Mouse (Mus musculus) heart, embryonic 15.5 days (tissue): ENCODE data around the gene Krt42. TPM values are rescaled to one million over a fixed set of nuclear protein-coding genes. Genes with fewer than 3 reads are reported as not detected.
A peak's percentile ranks its signal among the peaks of the same experiment; 100 is the strongest.
"Not testable (repeated sequence)": the region's sequence is repeated elsewhere in the genome, so short reads cannot be mapped to it uniquely, and the experiment has no call there.

ENCODE experiments used
- ATAC-seq: fragments of 200-750 bp; cut with Nextera tagmentation; replicated peaks from 2 replicates; pipeline ENCODE4 v1.8.0; 2017; ENCODE audit warnings: low read depth, moderate TSS enrichment; ENCODE audit not compliant: insufficient number of reproducible peaks, insufficient read depth, low FRiP score
- H3K27ac ChIP-seq: fragments of 300-500 bp; sonication (generic); 2 replicates; pipeline ENCODE4 v1.5.1; 2015; ENCODE audit warnings: mild to moderate bottlenecking, inconsistent platforms
- H3K27me3 ChIP-seq: fragments of 300-500 bp; sonication (generic); 2 replicates; pipeline ENCODE4 v1.6.1; 2015; ENCODE audit warnings: inconsistent platforms
- H3K36me3 ChIP-seq: fragments of 300-500 bp; sonication (generic); 2 replicates; pipeline ENCODE4 v1.6.1; 2015; ENCODE audit warnings: mild to moderate bottlenecking, inconsistent platforms
- H3K4me1 ChIP-seq: fragments of 300-500 bp; sonication (generic); replicated peaks from 2 replicates; pipeline ENCODE4 v1.6.1; 2015; ENCODE audit warnings: inconsistent platforms
- H3K4me2 ChIP-seq: fragments of 300-500 bp; sonication (generic); 2 replicates; pipeline ENCODE4 v1.6.1; 2015; ENCODE audit warnings: inconsistent platforms, mild to moderate bottlenecking, moderate library complexity
- H3K4me3 ChIP-seq: fragments of 300-500 bp; sonication (generic); 2 replicates; pipeline ENCODE4 v1.5.1; 2015; ENCODE audit warnings: mild to moderate bottlenecking, inconsistent platforms
- H3K9ac ChIP-seq: fragments of 300-500 bp; sonication (generic); 2 replicates; pipeline ENCODE4 v1.6.1; 2015; ENCODE audit warnings: mild to moderate bottlenecking, inconsistent platforms
- H3K9me3 ChIP-seq: fragments of 300-500 bp; sonication (generic); replicated peaks from 2 replicates; pipeline ENCODE4 v1.6.1; 2016; ENCODE audit warnings: inconsistent platforms
- WGBS: fragments of 180-500 bp; shearing (Covaris S2); methylation state at CpG from one replicate; pipeline ENCODE4 v1.1.7; 2015; ENCODE audit warnings: mixed read lengths; 5-methylcytosine and 5-hydroxymethylcytosine counted together
- polyA plus RNA-seq: library from polyadenylated mRNA; unstranded; fragments of >200 nt; fragmentation: Nextera tagmentation; extraction: Ambion mirVana; gene quantifications from 2 replicates; pipeline ENCODE4 v1.2.1, GENCODE M21; 2015

Krt42 gene
- polyA plus RNA-seq, result not detected in 2 replicates

DNA sequence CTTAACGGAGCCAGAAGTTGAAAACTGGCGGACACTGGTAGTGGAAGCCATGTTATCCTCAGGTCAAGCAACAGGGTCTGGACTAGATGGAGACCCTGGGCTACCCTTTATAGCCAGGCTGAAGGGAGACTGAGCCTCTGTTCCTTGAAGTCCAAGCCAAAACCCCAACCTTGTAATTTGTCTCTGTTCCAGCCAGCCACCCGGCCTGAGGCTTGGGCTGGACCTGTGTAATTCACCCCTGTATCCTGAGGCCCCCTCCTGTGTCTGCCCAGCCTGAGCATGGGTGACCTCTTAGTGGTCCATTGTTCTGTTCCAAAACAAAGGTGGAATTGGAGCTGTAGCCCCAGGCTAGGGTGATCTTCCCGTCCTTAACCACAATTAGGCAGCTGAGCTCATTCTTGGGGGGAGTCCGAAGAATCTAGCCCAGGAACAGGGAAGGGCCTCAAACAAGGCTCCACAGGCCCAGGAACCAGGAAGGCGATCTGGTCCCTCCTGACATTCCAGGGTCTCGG is at the start of gene Krt42:
Krt42 (minus strand) TSS at position 51 of the 512 bp plus-strand sequence.
- Histone ChIP-seq H3K4me2 (no peak within 1 kb of the TSS), H3K9ac (no peak within 1 kb of the TSS), H3K36me3 (no peaks in the 10 kb centered on the region), H3K4me1 (peaks cover 7% of the 10 kb centered on the region; the same call in 1 of the 2 replicates), H3K27ac (no peak within 1 kb of the TSS), H3K4me3 (no peak within 1 kb of the TSS), H3K27me3 (peaks cover 4% of the 10 kb centered on the region), H3K9me3 (no peaks in the 10 kb centered on the region)
- 80% methylated on average over 7 of the region's 7 CpGs for WGBS
- ATAC-seq, result no peak

DNA sequence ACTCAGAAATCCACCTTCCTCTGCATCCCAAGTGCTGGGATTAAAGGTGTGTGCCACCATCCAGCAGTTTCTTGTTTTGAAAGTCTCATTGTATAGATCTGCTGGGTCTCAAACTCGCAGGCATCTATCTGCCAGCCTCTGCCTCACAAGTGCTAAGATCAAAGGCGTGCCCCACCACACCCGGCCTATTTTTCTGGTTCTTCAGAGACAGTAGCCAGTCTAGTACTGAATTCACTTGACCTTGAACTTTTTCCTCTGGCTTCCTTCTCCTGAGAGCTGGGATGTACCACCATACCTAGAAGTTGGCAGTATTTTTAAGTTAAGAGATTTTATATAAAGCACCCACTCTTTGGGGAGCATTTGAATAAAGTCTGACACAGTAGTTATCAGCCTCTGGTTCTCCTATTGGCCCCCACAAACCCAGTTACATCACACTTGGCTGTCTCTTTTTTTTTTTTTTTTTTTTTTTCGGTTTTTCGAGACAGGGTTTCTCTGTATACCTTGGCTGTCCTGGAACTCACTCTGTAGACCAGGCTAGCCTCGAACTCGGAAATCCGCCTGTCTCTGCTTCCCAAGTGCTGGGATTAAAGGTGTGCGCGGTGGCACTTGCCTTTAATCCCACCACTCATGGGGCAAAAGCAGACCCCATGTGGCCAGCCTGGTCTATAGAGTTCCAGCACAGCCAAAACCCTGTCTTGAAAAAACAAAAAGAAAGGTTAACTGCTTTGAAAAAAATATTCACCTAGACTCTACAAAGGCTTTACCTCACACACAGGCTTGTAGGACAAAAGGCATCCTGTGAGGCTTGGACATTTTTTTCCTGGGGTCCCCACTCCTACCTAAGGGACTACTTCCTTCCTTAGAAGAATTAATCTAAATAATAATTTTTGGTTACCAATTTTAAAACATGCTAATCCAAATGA is 49.1 kb upstream of the Krt42 start:
- ATAC-seq, result no peak
- no peaks in the 10 kb centered on the region for H3K27me3 ChIP-seq
- H3K27ac ChIP-seq, result peak overlapping the region; percentile 40; the same call in 1 of the 2 replicates
- peaks cover 15% of the 10 kb centered on the region for H3K4me1 ChIP-seq
- peak overlapping the region; percentile 59 for H3K4me2 ChIP-seq
- peak overlapping the region; percentile 89 for H3K4me3 ChIP-seq
- 80% methylated on average over 10 of the region's 10 CpGs for WGBS
- H3K36me3 ChIP-seq, result peaks cover 19% of the 10 kb centered on the region
- H3K9me3 ChIP-seq, result no peaks in the 10 kb centered on the region
- no peak overlapping the region for H3K9ac ChIP-seq

DNA sequence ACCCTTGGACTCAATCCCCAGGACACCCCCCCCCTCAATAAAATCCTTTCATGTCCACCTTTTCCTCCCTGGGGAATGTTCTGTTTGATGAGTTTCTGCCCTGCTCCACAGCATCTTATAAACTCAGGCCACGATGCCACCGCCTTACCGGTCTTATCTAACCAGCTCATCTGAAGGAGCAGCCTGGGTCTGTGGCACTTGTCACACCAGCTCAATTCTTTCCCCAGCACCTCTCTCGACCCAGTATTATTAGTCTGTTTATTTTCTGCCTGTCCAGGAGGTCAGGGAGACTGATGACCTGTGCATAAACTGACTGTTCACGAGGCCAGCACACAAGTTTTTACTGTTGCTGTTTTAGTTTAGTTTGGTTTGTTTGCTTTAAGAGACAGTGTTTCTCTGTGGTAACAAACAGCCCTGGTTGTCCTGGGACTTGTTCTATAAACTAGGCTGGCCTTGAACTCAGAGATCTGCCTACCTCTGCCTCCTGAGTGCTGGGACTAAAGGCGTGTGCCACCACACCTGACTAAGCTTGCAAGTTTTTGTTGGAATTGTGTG is 48.2 kb upstream of the Krt42 start:
- Histone ChIP-seq H3K9ac (no peak overlapping the region), H3K27me3 (no peaks in the 10 kb centered on the region), H3K4me3 (no peak overlapping the region), H3K9me3 (no peaks in the 10 kb centered on the region), H3K4me2 (no peak overlapping the region), H3K36me3 (peaks cover 19% of the 10 kb centered on the region), H3K27ac (no peak overlapping the region), H3K4me1 (peaks cover 15% of the 10 kb centered on the region)
- 64% methylated on average over 6 of the region's 6 CpGs for WGBS
- no peak for ATAC-seq

DNA sequence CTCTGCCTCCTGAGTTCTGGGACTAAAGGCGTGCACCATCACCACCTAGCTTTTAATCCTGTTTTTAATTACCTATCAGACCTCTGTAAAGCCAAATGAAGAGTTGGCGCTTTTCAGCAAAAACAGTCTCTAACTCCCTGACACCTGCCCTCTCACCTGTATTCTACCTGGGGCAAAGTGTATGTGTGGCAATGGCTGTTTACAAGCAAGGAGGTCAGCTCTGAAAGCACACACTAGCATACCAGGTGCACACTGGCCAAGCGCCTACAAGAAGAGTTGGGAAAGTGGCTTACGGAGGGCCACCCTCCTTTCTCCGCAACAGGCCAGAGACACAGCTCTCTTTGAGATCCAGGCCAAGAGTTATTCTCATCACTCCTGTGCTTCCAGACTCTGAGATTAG is 45.8 kb upstream of the Krt42 start:
- Histone ChIP-seq H3K27me3 (no peaks in the 10 kb centered on the region), H3K4me3 (no peak overlapping the region), H3K9ac (no peak overlapping the region), H3K4me2 (no peak overlapping the region), H3K4me1 (peaks cover 14% of the 10 kb centered on the region), H3K27ac (no peak overlapping the region), H3K9me3 (no peaks in the 10 kb centered on the region), H3K36me3 (no peaks in the 10 kb centered on the region)
- ATAC-seq, result no peak
- 84% methylated on average over 5 of the region's 5 CpGs for WGBS

DNA sequence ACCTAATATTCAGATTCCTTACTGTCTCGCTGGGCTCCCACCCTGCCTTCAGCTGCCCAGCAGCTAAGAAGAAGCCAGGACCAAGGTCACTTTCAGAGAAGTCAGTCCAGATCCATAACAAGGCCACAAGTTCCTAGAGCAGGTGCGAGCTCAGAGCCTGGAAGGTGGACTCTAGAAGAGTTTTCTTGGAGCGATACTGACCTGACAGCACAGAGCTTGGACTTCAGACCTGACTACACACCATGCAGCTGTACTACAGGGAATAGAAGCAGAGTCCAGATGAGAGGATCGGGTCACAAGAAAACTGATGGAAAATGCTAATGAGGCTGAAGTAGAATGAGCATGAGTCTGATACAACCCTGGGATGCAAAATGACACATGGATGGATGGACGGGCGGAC is 43.8 kb upstream of the Krt42 start:
- WGBS, result 89% methylated on average over 6 of the region's 6 CpGs
- no peak overlapping the region for H3K4me2 ChIP-seq
- H3K4me3 ChIP-seq, result no peak overlapping the region
- no peak overlapping the region for H3K9ac ChIP-seq
- H3K27ac ChIP-seq, result no peak overlapping the region
- no peaks in the 10 kb centered on the region for H3K36me3 ChIP-seq
- no peak for ATAC-seq
- H3K4me1 ChIP-seq, result peaks cover 11% of the 10 kb centered on the region
- H3K27me3 ChIP-seq, result no peaks in the 10 kb centered on the region
- no peaks in the 10 kb centered on the region for H3K9me3 ChIP-seq

DNA sequence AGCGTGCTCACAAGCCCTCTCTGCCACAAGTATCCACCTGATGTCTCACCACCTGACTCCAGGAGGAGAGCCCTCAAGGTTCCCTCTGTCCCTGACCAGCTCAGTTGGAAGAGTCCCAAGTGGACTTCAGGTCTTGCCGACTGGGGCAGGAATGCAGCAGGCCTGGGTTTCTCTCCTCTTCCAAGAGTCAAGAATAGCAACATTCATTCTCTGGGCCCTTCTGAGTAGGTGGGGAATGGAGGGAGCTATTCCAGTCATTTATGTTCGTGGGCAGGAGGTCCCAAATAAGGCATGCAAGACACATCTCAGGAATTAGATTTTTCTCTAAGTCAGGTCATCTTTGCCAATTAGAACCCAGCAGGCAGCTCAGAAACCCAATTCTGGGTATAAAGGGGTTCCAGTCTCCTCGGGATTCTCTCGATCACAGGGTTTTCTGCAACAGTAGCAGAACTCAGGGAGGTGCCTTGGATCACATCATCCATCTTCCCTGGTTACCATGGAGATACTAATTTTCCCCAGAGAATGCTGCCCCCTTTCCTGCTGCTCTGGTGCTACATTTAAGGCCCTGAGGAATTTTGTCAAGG is 42.5 kb upstream of the Krt42 start:
- whole genome bisulfite sequencing, result 29% methylated on average over 5 of the region's 5 CpGs
- no peak; the same call in 1 of the 2 replicates for ATAC-seq
- H3K27ac ChIP-seq, result peak overlapping the region; percentile 80
- no peak overlapping the region for H3K9ac ChIP-seq
- no peaks in the 10 kb centered on the region for H3K36me3 ChIP-seq
- no peaks in the 10 kb centered on the region for H3K9me3 ChIP-seq
- no peak overlapping the region for H3K4me3 ChIP-seq
- H3K4me2 ChIP-seq, result peak overlapping the region; percentile 26; the same call in 1 of the 2 replicates
- H3K4me1 ChIP-seq, result peaks cover 11% of the 10 kb centered on the region
- no peaks in the 10 kb centered on the region for H3K27me3 ChIP-seq

DNA sequence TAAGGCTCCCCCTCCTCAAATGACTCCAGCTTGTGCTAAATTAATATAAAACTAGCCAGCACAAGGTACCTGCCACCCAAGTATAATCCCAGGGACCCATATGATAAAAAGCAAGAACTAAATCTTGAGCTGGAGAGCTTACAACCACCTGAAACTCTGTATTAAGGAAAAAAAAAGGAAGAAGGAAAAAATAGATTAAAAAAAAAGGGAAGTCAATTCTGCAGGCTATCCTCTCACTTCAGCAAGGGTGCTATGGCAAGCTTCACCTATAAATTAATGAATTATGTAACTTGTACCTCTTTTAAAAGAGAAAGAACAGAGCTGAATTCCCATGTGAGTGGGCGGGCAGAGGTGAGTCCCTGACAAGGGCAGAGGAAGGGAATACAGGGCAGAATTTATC is 42.0 kb upstream of the Krt42 start:
- H3K27me3 ChIP-seq, result no peaks in the 10 kb centered on the region
- no peak overlapping the region for H3K4me3 ChIP-seq
- H3K36me3 ChIP-seq, result no peaks in the 10 kb centered on the region
- H3K9me3 ChIP-seq, result no peaks in the 10 kb centered on the region
- peaks cover 11% of the 10 kb centered on the region for H3K4me1 ChIP-seq
- H3K4me2 ChIP-seq, result peak overlapping the region; percentile 26; the same call in 1 of the 2 replicates
- WGBS, result 44% methylated on average over 1 of the region's 1 CpGs
- no peak overlapping the region for H3K9ac ChIP-seq
- H3K27ac ChIP-seq, result peak overlapping the region; percentile 80
- no peak for ATAC-seq

DNA sequence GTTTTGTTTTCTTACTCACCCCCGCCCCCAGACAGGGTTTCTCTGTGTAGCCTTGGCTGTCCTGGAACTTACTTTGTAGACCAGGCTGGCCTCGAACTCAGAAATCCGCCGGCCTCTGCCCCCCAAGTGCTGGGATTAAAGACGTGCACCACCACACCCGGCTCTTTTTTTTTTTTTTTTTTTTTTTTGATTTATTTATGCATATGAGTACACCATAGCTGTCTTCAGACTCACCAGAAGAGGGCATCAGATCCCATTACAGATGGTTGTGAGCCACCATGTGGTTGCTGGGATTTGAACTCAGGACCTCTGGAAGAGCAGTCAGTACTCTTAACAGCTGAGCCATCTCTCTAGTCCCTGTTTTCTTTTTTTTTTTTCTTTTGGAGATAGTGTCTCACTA is 39.0 kb upstream of the Krt42 start:
- H3K4me2 ChIP-seq, H3K9me3 ChIP-seq, H3K36me3 ChIP-seq, H3K4me3 ChIP-seq, H3K27ac ChIP-seq, H3K9ac ChIP-seq, H3K27me3 ChIP-seq, ATAC-seq: not testable (repeated sequence)
- peaks cover 11% of the 10 kb centered on the region for H3K4me1 ChIP-seq
- WGBS, result 92% methylated on average over 6 of the region's 6 CpGs

DNA sequence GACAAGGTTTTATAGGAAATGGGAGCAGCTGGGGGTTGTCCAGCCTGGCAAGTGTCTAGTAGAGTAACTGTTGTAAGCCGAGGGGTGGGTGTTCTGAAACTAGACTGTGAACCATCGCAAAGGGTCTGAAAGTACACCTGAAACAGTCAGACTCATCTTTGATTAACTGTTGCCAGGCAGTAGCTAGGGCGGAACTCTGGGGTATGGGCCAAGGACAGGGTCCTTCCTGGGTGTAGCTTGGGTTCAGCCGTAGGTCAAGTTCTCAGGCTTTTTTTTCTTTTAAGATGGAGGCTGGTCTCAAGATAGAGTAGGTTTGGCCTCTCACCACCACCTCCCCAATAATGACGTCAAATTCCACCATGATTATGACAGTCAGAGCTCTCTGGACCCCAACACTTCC is 38.2 kb upstream of the Krt42 start:
- H3K36me3 ChIP-seq, result no peaks in the 10 kb centered on the region
- no peaks in the 10 kb centered on the region for H3K27me3 ChIP-seq
- 86% methylated on average over 5 of the region's 5 CpGs for WGBS
- H3K27ac ChIP-seq, result no peak overlapping the region
- H3K9ac ChIP-seq, result no peak overlapping the region
- no peak overlapping the region for H3K4me3 ChIP-seq
- no peak overlapping the region for H3K4me2 ChIP-seq
- no peak for ATAC-seq
- peaks cover 11% of the 10 kb centered on the region for H3K4me1 ChIP-seq
- H3K9me3 ChIP-seq, result no peaks in the 10 kb centered on the region

DNA sequence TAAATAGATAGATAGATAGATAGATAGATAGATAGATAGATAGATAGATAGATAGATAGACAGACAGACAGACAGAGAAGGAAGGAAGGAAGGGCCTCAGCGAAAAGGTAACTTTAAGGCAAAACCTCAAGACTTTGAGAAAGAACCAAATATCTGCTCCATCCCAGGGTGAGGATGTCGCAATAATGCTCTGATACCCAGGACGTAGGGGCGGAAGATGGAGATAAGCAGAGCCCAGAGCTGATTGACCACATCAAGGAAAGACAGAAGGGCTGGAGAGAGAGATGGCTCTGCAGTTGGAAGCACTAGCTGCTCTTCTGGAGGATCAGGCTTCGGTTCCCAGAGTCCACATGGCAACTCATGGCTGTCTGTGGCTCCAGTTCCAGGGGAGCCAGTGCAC is 31.6 kb upstream of the Krt42 start:
- no peak overlapping the region for H3K9ac ChIP-seq
- H3K27me3 ChIP-seq, result peaks cover 8% of the 10 kb centered on the region; the same call in 1 of the 2 replicates
- H3K9me3 ChIP-seq, result no peaks in the 10 kb centered on the region
- H3K4me3 ChIP-seq, result no peak overlapping the region
- no peak for ATAC-seq
- 69% methylated on average over 5 of the region's 5 CpGs for WGBS
- H3K27ac ChIP-seq, result no peak overlapping the region
- no peak overlapping the region for H3K4me2 ChIP-seq
- H3K4me1 ChIP-seq, result peaks cover 4% of the 10 kb centered on the region; the same call in 1 of the 2 replicates
- H3K36me3 ChIP-seq, result no peaks in the 10 kb centered on the region

DNA sequence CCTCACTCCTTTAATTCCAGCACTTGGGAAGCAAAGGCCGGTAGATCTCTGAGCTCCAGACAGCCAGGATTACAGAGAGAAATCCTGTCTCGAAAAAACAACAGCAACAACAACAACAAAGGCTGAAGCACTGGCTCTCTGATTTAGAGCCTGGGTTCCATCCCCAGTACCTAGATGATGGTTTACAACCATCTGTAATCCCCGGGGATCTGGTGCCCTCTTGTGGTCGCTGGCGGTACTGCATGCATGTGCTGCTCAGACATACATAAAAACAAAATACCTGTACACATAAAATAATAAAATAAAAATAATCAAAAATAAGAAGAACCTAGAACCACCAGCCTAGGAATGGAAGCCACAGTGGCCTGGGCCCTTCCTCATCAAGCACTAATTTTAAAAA is 30.6 kb upstream of the Krt42 start:
- Histone ChIP-seq H3K27ac (no peak overlapping the region), H3K27me3 (peaks cover 14% of the 10 kb centered on the region; the same call in 1 of the 2 replicates), H3K9me3 (no peaks in the 10 kb centered on the region), H3K4me2 (no peak overlapping the region), H3K4me3 (no peak overlapping the region), H3K4me1 (peaks cover 4% of the 10 kb centered on the region; the same call in 1 of the 2 replicates), H3K9ac (no peak overlapping the region), H3K36me3 (no peaks in the 10 kb centered on the region)
- ATAC-seq, result no peak
- 14% methylated on average over 5 of the region's 5 CpGs for WGBS
